16 mouse cellular contexts compared by ENCODE assay signal in genomic region chr9:123503171-123503834, GRCm38 (mm10). TPM values are rescaled to one million over a fixed set of nuclear protein-coding genes. Genes with fewer than 3 reads are reported as not detected.
DNase-seq lines count a peak whose midpoint lies in the region.
"Had no signal": no experiment of that assay in that cellular context is flagged by ENCODE, and none has a peak within 500 bp of the region (broad histone marks: within the 10 kb centered on the region; RNA-seq: fewer than 3 reads in every experiment).

No protein-coding gene starts in this region.

- peak; percentile 85 for DNase-seq in heart, adult 11 months
- DNase-seq in heart, postnatal 4 days, result no peak
- peak; percentile 65 for DNase-seq in right cerebral cortex, adult 18-20 months
- DNase-seq in right cerebral cortex, postnatal 4 days, result no peak
- peak; percentile 39 to 41 for DNase-seq in layer of hippocampus, adult 8-10 months (ENCODE audit: low spot score in 2 of 2)
- peak; percentile 83 for DNase-seq in telencephalon, adult 2 months (ENCODE audit: low read depth, low spot score)
- DNase-seq in cerebellum, adult 8-10 months, result no peak
- no peak for DNase-seq in lung, adult 18-20 months
- DNase-seq: adrenal gland, postnatal 14 days; cerebellum, adult 11 months; embryo, embryonic 11 days; heart, postnatal 14 days; kidney, adult 18-20 months; liver; lung, postnatal 4 days; thymus, postnatal 14 days had no signal

RNA-seq across cellular contexts. Expression of gene Limd1, which starts 24.8 kb away (rescaled TPM):
- 10 to 100 TPM; 49.1 to 53.5 TPM for total RNA-seq in heart, postnatal 4 days (2021)
- total RNA-seq in layer of hippocampus, adult 8-10 months (2022), result 1 to 10 TPM; 6.7 to 9.6 (median 7.6) TPM

RNA-seq across cellular contexts. Expression of gene Sacm1l, which starts 26.3 kb away (rescaled TPM):
- total RNA-seq in heart, postnatal 4 days (2021), result 10 to 100 TPM; 44.6 to 47.0 TPM
- 10 to 100 TPM; 54.6 to 69.3 (median 62.3) TPM for total RNA-seq in layer of hippocampus, adult 8-10 months (2022)

Comparison
In these comparisons a context has a peak if more than half of its experiments do, and no peak if none do; other contexts are left out.
1. DNase-seq: peak in heart, adult 11 months (single experiment), right cerebral cortex, adult 18-20 months (single experiment), layer of hippocampus, adult 8-10 months (2 of 2) and telencephalon, adult 2 months (single experiment); none in heart, postnatal 4 days (single experiment), right cerebral cortex, postnatal 4 days (single experiment), cerebellum, adult 8-10 months (single experiment) and lung, adult 18-20 months (0 of 2).
2. RNA of gene Limd1, which starts 24.8 kb away (total RNA-seq): 49.1 to 53.5 TPM in heart, postnatal 4 days; 6.7 to 9.6 TPM in layer of hippocampus, adult 8-10 months; every median in the first group is over 4 times any median in the second.